Mouse (Mus musculus) urinary bladder, postnatal 4 days (tissue): ENCODE measurements around the gene Ccdc186.
"Not testable (repeated sequence)": the region's sequence is repeated elsewhere in the genome, so short reads cannot be mapped to it uniquely, and the experiment has no call there.

ENCODE experiments used
- DNase-seq, 2 experiments: peaks; one replicate each; pipeline ENCODE4 v3.0.0; 2021 to 2022; ENCODE audit warnings: low spot score in 2 of 2

Ccdc186 gene

GRCm38 (mm10) chr19:56801656-56802351 is 20.2 kb downstream of the Ccdc186 start:
- no peak for DNase-seq

- DNase-seq, result no peak
Observed at GRCm38 (mm10) chr19:56800930-56801655, 20.9 kb downstream of the Ccdc186 start.

- DNase-seq, result no peak
Observed at GRCm38 (mm10) chr19:56800226-56800625, 21.8 kb downstream of the Ccdc186 start.

GRCm38 (mm10) chr19:56797376-56797775 is 24.6 kb downstream of the Ccdc186 start:
- DNase-seq, result no peak

GRCm38 (mm10) chr19:56788952-56789351 is 33.0 kb downstream of the Ccdc186 start:
- no peak for DNase-seq

GRCm38 (mm10) chr19:56787911-56788310 is 34.1 kb downstream of the Ccdc186 start:
- no peak for DNase-seq

- DNase-seq, result not testable (repeated sequence)
Observed at GRCm38 (mm10) chr19:56778532-56778931, 43.5 kb downstream of the Ccdc186 start.

- peak in 1 of 2 experiments; percentile 23 for DNase-seq
Observed at GRCm38 (mm10) chr19:56776719-56777382, 45.1 kb downstream of the Ccdc186 start.

GRCm38 (mm10) chr19:56775893-56776718 is 45.9 kb downstream of the Ccdc186 start:
- DNase-seq, result no peak

- DNase-seq, result no peak
Observed at GRCm38 (mm10) chr19:56774971-56775892, 46.8 kb downstream of the Ccdc186 start.

- DNase-seq, result no peak
Observed at GRCm38 (mm10) chr19:56774408-56774962, 47.5 kb downstream of the Ccdc186 start.

- no peak for DNase-seq
Observed at GRCm38 (mm10) chr19:56773393-56773971, 48.5 kb downstream of the Ccdc186 start.

GRCm38 (mm10) chr19:56772158-56772557 is 49.8 kb downstream of the Ccdc186 start:
- DNase-seq, result no peak

GRCm38 (mm10) chr19:56769024-56769423 is 53.0 kb downstream of the Ccdc186 start:
- DNase-seq, result no peak

GRCm38 (mm10) chr19:56762686-56763085 is 59.3 kb downstream of the Ccdc186 start:
- no peak for DNase-seq

- DNase-seq, result no peak
Observed at GRCm38 (mm10) chr19:56761727-56762126, 60.3 kb downstream of the Ccdc186 start.

GRCm38 (mm10) chr19:56761096-56761495 is 60.9 kb downstream of the Ccdc186 start:
- DNase-seq, result no peak

- DNase-seq, result no peak
Observed at GRCm38 (mm10) chr19:56760306-56760940, 61.6 kb downstream of the Ccdc186 start.

GRCm38 (mm10) chr19:56759740-56760139 is 62.2 kb downstream of the Ccdc186 start:
- DNase-seq, result no peak
